Mouse (Mus musculus): ENCODE measurements around the gene Entpd2.

DNA sequence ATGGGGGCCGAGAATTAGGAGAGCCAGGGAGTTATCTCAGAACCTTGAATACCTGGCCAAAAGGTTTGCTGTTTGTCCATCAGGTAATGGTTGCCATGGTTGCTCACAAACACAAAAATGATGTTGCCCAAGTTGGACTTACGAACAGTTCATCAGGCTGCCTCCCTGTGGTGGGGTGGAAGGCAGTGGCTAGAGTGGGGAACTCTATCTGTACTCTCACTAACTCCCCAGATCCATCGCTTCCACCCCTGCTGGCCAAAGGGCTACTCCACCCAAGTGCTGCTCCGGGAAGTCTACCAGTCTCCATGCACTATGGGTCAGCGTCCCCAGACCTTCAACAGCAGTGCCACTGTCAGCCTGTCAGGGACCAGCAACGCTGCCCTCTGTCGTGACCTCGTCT is 3.4 kb downstream of the Entpd2 start, which contains the start of gene Npdc1:
- no peak for TF ChIP-seq CTCF (IDR thresholded peaks at IDR 0.05 in 2 of 3, conservative IDR thresholded peaks at IDR 0.05 in 1 of 3; ENCODE audit: control insufficient read depth in 1 of 3, insufficient read depth in 1 of 3, low read depth in 2 of 3, low read length in 3 of 3, poor library complexity in 1 of 3, severe bottlenecking in 1 of 3)
- TF ChIP-seq TCF12 (IDR thresholded peaks at IDR 0.05; ENCODE audit: low read depth, low read length): no peak
- TF ChIP-seq MAX (IDR thresholded peaks at IDR 0.05; ENCODE audit: low read length): no peak
- no peak for TF ChIP-seq MYC (IDR thresholded peaks at IDR 0.05; ENCODE audit: low read depth, low read length)
- TF ChIP-seq KAT2A (conservative IDR thresholded peaks at IDR 0.05; ENCODE audit: low read depth, low read length): no peak
- no peak for TF ChIP-seq JUND (IDR thresholded peaks at IDR 0.05; ENCODE audit: low read depth, low read length)
- TF ChIP-seq UBTF (IDR thresholded peaks at IDR 0.05; ENCODE audit: borderline replicate concordance, insufficient read depth, low read depth, low read length): no peak
- no peak for TF ChIP-seq POLR2A (IDR thresholded peaks at IDR 0.05; ENCODE audit: control insufficient read depth in 1 of 2, insufficient read depth in 1 of 2, low read depth in 1 of 2, low read length in 2 of 2, poor library complexity in 1 of 2)
- TF ChIP-seq TBP (IDR thresholded peaks at IDR 0.05; ENCODE audit: low read depth, low read length): no peak
- no peak for TF ChIP-seq SIN3A (IDR thresholded peaks at IDR 0.05; ENCODE audit: low read length)
- no peak for TF ChIP-seq ZC3H11A (IDR thresholded peaks at IDR 0.05; ENCODE audit: low read depth, low read length)
- TF ChIP-seq USF1 (IDR thresholded peaks at IDR 0.05; ENCODE audit: low read depth, low read length): no peak
- TF ChIP-seq EP300 (IDR thresholded peaks at IDR 0.05; ENCODE audit: low read depth in 1 of 2, low read length in 2 of 2): no peak
- no peak for TF ChIP-seq CHD1 (IDR thresholded peaks at IDR 0.05; ENCODE audit: low read depth, low read length)
